Mouse (Mus musculus): ENCODE data around the gene Babam2. TPM values are rescaled to one million over a fixed set of nuclear protein-coding genes. Genes with fewer than 3 reads are reported as not detected.
"Not testable (repeated sequence)": the region's sequence is repeated elsewhere in the genome, so short reads cannot be mapped to it uniquely, and the experiment has no call there.

Babam2 gene
- polyA plus RNA-seq, 1 experiment, result 7.0 TPM

- no peak overlapping the region for H3K4me3 ChIP-seq (replicated peaks)
- no peaks in the 10 kb centered on the region for H3K36me3 ChIP-seq (ENCODE audit: control insufficient read depth)
- H3K9me3 ChIP-seq (ENCODE audit: control insufficient read depth, low read length), result no peaks in the 10 kb centered on the region
- TF ChIP-seq GATA1 (IDR thresholded peaks at IDR 0.05; ENCODE audit: low read length) (no peak), TAL1 (IDR thresholded peaks at IDR 0.05; ENCODE audit: low read length) (no peak)
- H3K4me1 ChIP-seq (ENCODE audit: control insufficient read depth), result no peaks in the 10 kb centered on the region
- no peaks in the 10 kb centered on the region for H3K27me3 ChIP-seq (ENCODE audit: control insufficient read depth)
Measured at GRCm38 (mm10) chr5:31963352-31963751, 265.9 kb downstream of the Babam2 start.

GRCm38 (mm10) chr5:31963851-31964250 lies 266.4 kb downstream of the Babam2 start:
- no peaks in the 10 kb centered on the region for H3K27me3 ChIP-seq (ENCODE audit: control insufficient read depth)
- no peaks in the 10 kb centered on the region for H3K36me3 ChIP-seq (ENCODE audit: control insufficient read depth)
- TF ChIP-seq GATA1 (IDR thresholded peaks at IDR 0.05; ENCODE audit: low read length), result no peak
- no peak for TF ChIP-seq TAL1 (IDR thresholded peaks at IDR 0.05; ENCODE audit: low read length)
- H3K4me1 ChIP-seq (ENCODE audit: control insufficient read depth), result no peaks in the 10 kb centered on the region
- H3K4me3 ChIP-seq (replicated peaks), result no peak overlapping the region
- H3K9me3 ChIP-seq (ENCODE audit: control insufficient read depth, low read length), result no peaks in the 10 kb centered on the region

GRCm38 (mm10) chr5:31966741-31967140 lies 269.3 kb downstream of the Babam2 start:
- Histone ChIP-seq H3K36me3 (ENCODE audit: control insufficient read depth) (no peaks in the 10 kb centered on the region), H3K9me3 (ENCODE audit: control insufficient read depth, low read length) (no peaks in the 10 kb centered on the region), H3K4me3 (replicated peaks) (no peak overlapping the region), H3K27me3 (ENCODE audit: control insufficient read depth) (no peaks in the 10 kb centered on the region), H3K4me1 (ENCODE audit: control insufficient read depth) (no peaks in the 10 kb centered on the region)
- no peak for TF ChIP-seq GATA1 (IDR thresholded peaks at IDR 0.05; ENCODE audit: low read length)
- no peak for TF ChIP-seq TAL1 (IDR thresholded peaks at IDR 0.05; ENCODE audit: low read length)

GRCm38 (mm10) chr5:31967526-31967925 lies 270.0 kb downstream of the Babam2 start:
- no peaks in the 10 kb centered on the region for H3K27me3 ChIP-seq (ENCODE audit: control insufficient read depth)
- no peak for TF ChIP-seq GATA1 (IDR thresholded peaks at IDR 0.05; ENCODE audit: low read length)
- TF ChIP-seq TAL1 (IDR thresholded peaks at IDR 0.05; ENCODE audit: low read length), result no peak
- no peaks in the 10 kb centered on the region for H3K9me3 ChIP-seq (ENCODE audit: control insufficient read depth, low read length)
- H3K4me1 ChIP-seq (ENCODE audit: control insufficient read depth), result no peaks in the 10 kb centered on the region
- no peaks in the 10 kb centered on the region for H3K36me3 ChIP-seq (ENCODE audit: control insufficient read depth)
- no peak overlapping the region for H3K4me3 ChIP-seq (replicated peaks)

- no peak overlapping the region for H3K4me3 ChIP-seq (replicated peaks)
- H3K4me1 ChIP-seq (ENCODE audit: control insufficient read depth), result no peaks in the 10 kb centered on the region
- H3K27me3 ChIP-seq (ENCODE audit: control insufficient read depth), result no peaks in the 10 kb centered on the region
- no peaks in the 10 kb centered on the region for H3K9me3 ChIP-seq (ENCODE audit: control insufficient read depth, low read length)
- TF ChIP-seq TAL1 (IDR thresholded peaks at IDR 0.05; ENCODE audit: low read length) (no peak), GATA1 (IDR thresholded peaks at IDR 0.05; ENCODE audit: low read length) (no peak)
- H3K36me3 ChIP-seq (ENCODE audit: control insufficient read depth), result no peaks in the 10 kb centered on the region
Measured at GRCm38 (mm10) chr5:31968046-31968506, 270.6 kb downstream of the Babam2 start.

GRCm38 (mm10) chr5:31972416-31972815 lies 274.9 kb downstream of the Babam2 start:
- not testable (repeated sequence) for H3K4me3 ChIP-seq (replicated peaks); H3K9me3 ChIP-seq (ENCODE audit: control insufficient read depth, low read length); H3K36me3 ChIP-seq (ENCODE audit: control insufficient read depth); H3K27me3 ChIP-seq (ENCODE audit: control insufficient read depth); H3K4me1 ChIP-seq (ENCODE audit: control insufficient read depth)

- no peak for TF ChIP-seq TAL1 (IDR thresholded peaks at IDR 0.05; ENCODE audit: low read length)
- TF ChIP-seq GATA1 (IDR thresholded peaks at IDR 0.05; ENCODE audit: low read length), result no peak
- Histone ChIP-seq H3K9me3 (ENCODE audit: control insufficient read depth, low read length) (no peaks in the 10 kb centered on the region), H3K36me3 (ENCODE audit: control insufficient read depth) (no peaks in the 10 kb centered on the region), H3K4me3 (replicated peaks) (no peak overlapping the region), H3K27me3 (ENCODE audit: control insufficient read depth) (no peaks in the 10 kb centered on the region), H3K4me1 (ENCODE audit: control insufficient read depth) (no peaks in the 10 kb centered on the region)
Measured at GRCm38 (mm10) chr5:31974614-31975168, 277.2 kb downstream of the Babam2 start.

GRCm38 (mm10) chr5:31982061-31982460 lies 284.6 kb downstream of the Babam2 start:
- no peaks in the 10 kb centered on the region for H3K9me3 ChIP-seq (ENCODE audit: control insufficient read depth, low read length)
- H3K4me1 ChIP-seq (ENCODE audit: control insufficient read depth), result no peaks in the 10 kb centered on the region
- H3K27me3 ChIP-seq (ENCODE audit: control insufficient read depth), result no peaks in the 10 kb centered on the region
- H3K36me3 ChIP-seq (ENCODE audit: control insufficient read depth), result no peaks in the 10 kb centered on the region
- no peak overlapping the region for H3K4me3 ChIP-seq (replicated peaks)
- no peak for TF ChIP-seq GATA1 (IDR thresholded peaks at IDR 0.05; ENCODE audit: low read length)
- TF ChIP-seq TAL1 (IDR thresholded peaks at IDR 0.05; ENCODE audit: low read length), result no peak

GRCm38 (mm10) chr5:31983161-31983560 lies 285.7 kb downstream of the Babam2 start:
- Histone ChIP-seq H3K36me3 (ENCODE audit: control insufficient read depth) (no peaks in the 10 kb centered on the region), H3K9me3 (ENCODE audit: control insufficient read depth, low read length) (no peaks in the 10 kb centered on the region), H3K4me1 (ENCODE audit: control insufficient read depth) (no peaks in the 10 kb centered on the region), H3K4me3 (replicated peaks) (no peak overlapping the region), H3K27me3 (ENCODE audit: control insufficient read depth) (no peaks in the 10 kb centered on the region)
- no peak for TF ChIP-seq TAL1 (IDR thresholded peaks at IDR 0.05; ENCODE audit: low read length)
- TF ChIP-seq GATA1 (IDR thresholded peaks at IDR 0.05; ENCODE audit: low read length), result no peak

- TF ChIP-seq TAL1 (IDR thresholded peaks at IDR 0.05; ENCODE audit: low read length), result no peak
- H3K9me3 ChIP-seq (ENCODE audit: control insufficient read depth, low read length), result no peaks in the 10 kb centered on the region
- no peaks in the 10 kb centered on the region for H3K36me3 ChIP-seq (ENCODE audit: control insufficient read depth)
Measured at GRCm38 (mm10) chr5:31983817-31984368, 286.4 kb downstream of the Babam2 start.

More at GRCm38 (mm10) chr5:31983817-31984368, 286.4 kb downstream of the Babam2 start:
- no peaks in the 10 kb centered on the region for H3K4me1 ChIP-seq (ENCODE audit: control insufficient read depth)
- no peaks in the 10 kb centered on the region for H3K27me3 ChIP-seq (ENCODE audit: control insufficient read depth)
- H3K4me3 ChIP-seq (replicated peaks), result no peak overlapping the region

Data from erythroblast, embryonic 14.5 days (primary cell).